Mouse (Mus musculus): Measurements from ENCODE around the gene Gga3. TPM values are rescaled to one million over a fixed set of nuclear protein-coding genes. Genes with fewer than 3 reads are reported as not detected.
A peak's percentile ranks its signal among the peaks of the same experiment; 100 is the strongest.

Gene Gga3
- polyA plus RNA-seq, 1 experiment from 2014 or later: 17.9 TPM

DNA sequence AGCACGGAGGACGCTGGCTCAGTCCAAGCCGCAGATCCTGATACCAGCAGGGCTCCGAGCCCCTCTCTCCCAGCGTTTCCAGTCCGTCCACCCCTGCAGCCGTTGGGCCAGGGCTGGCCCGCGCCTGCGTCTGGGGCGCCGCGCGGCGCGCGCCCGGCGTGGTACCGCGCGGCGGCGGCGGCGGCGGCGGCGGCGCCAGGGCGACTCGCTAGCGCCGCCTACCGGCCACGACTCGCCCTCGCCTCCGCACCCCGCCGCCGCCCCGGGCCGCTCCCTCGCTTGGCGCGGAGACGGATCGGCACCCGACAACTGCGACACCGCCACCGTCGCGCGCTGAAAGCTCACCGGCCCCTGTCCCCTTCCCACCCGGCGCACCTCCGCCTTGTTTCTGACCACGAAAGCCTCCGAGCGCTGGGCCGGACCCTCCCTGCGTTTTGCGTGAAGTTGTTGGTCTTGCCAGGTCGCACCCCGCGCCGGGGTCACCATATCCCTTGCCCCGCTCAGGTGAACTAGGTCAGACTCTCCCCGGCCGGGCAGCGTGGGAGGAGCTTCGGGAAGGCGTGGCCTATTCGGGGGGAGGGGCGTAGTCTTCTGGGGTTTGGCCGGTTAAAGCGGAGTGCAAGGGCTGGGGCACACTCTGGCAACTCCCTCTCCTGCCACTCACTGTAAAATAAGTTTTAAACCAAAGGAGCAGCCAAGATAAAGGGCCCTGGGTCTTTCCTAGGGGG is 8.7 kb upstream of the Gga3 start, which contains the start of gene Mif4gd:
TSS of gene Mif4gd (minus strand) at position 560 of the 728 bp plus-strand sequence.
- peaks cover 9% of the 10 kb centered on the region; the same call in 1 of the 2 replicates for H3K4me1 ChIP-seq (ENCODE audit: control insufficient read depth, insufficient read depth, low read length)
- DNase-seq (ENCODE audit: low spot score) (peak; percentile 86), ATAC-seq (ENCODE audit: low read depth) (peak; percentile 89)
- H3K4me3 ChIP-seq (ENCODE audit: low read depth, low read length): peak within 1 kb of the TSS; percentile 76
- peaks cover 32% of the 10 kb centered on the region for H3K36me3 ChIP-seq (ENCODE audit: control insufficient read depth, insufficient read depth, low read length)
- H3K4me2 ChIP-seq (ENCODE audit: low read depth, low read length): peak within 1 kb of the TSS; percentile 71
- peak within 1 kb of the TSS; percentile 75 for H3K9ac ChIP-seq (ENCODE audit: low read depth, low read length)
- no peaks in the 10 kb centered on the region for H3K9me3 ChIP-seq (ENCODE audit: control insufficient read depth, low read length)
- H3K27me3 ChIP-seq (replicated peaks; ENCODE audit: control insufficient read depth, insufficient read depth, low read length): no peaks in the 10 kb centered on the region
- WGBS: under 1% methylated on average over 48 of the region's 80 CpGs
- H3K27ac ChIP-seq (replicated peaks; ENCODE audit: low read depth, low read length): peak within 1 kb of the TSS; percentile 91

DNA sequence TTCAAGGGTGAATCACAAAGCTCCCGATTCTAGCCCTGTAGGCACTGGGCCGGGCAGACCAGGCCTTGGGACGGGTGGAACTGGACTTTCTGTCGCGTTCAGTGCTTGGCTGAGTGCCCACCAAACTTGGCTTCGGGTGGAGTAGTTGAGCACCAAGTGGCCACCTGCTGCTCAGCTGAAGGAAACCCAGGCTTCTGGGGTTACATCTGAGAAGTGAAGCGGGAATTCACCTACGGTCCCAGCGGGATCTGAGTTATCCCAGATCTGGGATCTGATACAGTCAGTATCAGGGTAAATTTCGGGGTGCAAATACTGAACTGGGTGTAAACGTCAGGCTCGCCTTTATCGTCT is 8.2 kb upstream of the Gga3 start:
- Histone ChIP-seq H3K27me3 (replicated peaks; ENCODE audit: control insufficient read depth, insufficient read depth, low read length) (no peaks in the 10 kb centered on the region), H3K4me1 (ENCODE audit: control insufficient read depth, insufficient read depth, low read length) (peaks cover 9% of the 10 kb centered on the region; the same call in 1 of the 2 replicates), H3K9ac (ENCODE audit: low read depth, low read length) (peak overlapping the region; percentile 75), H3K9me3 (ENCODE audit: control insufficient read depth, low read length) (no peaks in the 10 kb centered on the region), H3K4me3 (ENCODE audit: low read depth, low read length) (peak overlapping the region; percentile 76), H3K36me3 (ENCODE audit: control insufficient read depth, insufficient read depth, low read length) (peaks cover 32% of the 10 kb centered on the region), H3K27ac (replicated peaks; ENCODE audit: low read depth, low read length) (peak overlapping the region; percentile 91), H3K4me2 (ENCODE audit: low read depth, low read length) (peak overlapping the region; percentile 71)
- peak; percentile 26 for ATAC-seq (ENCODE audit: low read depth)
- peak; percentile 79 for DNase-seq (ENCODE audit: low spot score)
- WGBS: 2% methylated on average over 13 of the region's 13 CpGs

DNA sequence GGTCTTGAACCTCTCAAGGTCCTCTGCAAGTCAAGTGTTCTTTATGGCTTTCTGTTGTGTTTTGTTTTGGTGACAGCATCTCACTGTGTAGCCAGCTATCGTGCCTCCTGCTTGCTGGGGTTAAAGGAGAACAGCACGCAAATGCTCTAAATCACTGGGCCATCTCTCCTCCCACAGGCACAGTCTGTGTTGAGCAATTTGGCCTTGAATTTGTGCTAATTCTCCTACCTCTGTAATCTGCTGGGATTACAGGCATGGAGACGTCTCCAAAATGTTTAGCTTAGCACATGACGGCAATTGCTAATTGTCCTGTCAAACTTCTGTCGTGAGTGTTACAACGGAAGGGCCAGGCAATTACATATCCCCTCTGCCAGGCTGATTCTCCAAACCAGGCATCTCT is 7.3 kb upstream of the Gga3 start:
- no peak overlapping the region for H3K4me2 ChIP-seq (ENCODE audit: low read depth, low read length)
- WGBS: 63% methylated on average over 6 of the region's 6 CpGs
- peak overlapping the region; percentile 75 for H3K9ac ChIP-seq (ENCODE audit: low read depth, low read length)
- peaks cover 9% of the 10 kb centered on the region; the same call in 1 of the 2 replicates for H3K4me1 ChIP-seq (ENCODE audit: control insufficient read depth, insufficient read depth, low read length)
- H3K9me3 ChIP-seq (ENCODE audit: control insufficient read depth, low read length): no peaks in the 10 kb centered on the region
- no peaks in the 10 kb centered on the region for H3K27me3 ChIP-seq (replicated peaks; ENCODE audit: control insufficient read depth, insufficient read depth, low read length)
- no peak for ATAC-seq (ENCODE audit: low read depth)
- peaks cover 38% of the 10 kb centered on the region for H3K36me3 ChIP-seq (ENCODE audit: control insufficient read depth, insufficient read depth, low read length)
- no peak overlapping the region for H3K4me3 ChIP-seq (ENCODE audit: low read depth, low read length)
- no peak for DNase-seq (ENCODE audit: low spot score)
- H3K27ac ChIP-seq (replicated peaks; ENCODE audit: low read depth, low read length): no peak overlapping the region

DNA sequence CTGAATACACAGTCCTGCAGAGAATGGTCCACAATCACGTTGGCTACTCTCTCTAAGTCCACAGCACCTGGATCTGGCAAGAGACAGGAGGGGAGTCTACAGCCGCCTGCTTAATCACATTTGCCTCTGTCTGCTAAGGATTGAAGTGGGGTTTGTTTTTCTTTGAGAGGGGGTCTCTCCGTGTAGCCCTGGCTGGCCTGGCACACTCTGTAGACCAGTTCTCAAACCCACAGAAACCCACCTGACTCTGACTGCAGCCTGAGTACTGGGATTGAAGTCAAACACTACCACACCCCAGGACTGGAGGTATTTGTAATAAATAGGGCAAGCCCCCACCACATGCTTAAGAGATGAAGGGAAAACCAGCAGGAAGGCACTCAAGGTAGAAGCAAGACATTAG is 5.7 kb upstream of the Gga3 start:
- no peaks in the 10 kb centered on the region for H3K9me3 ChIP-seq (ENCODE audit: control insufficient read depth, low read length)
- peaks cover 47% of the 10 kb centered on the region for H3K36me3 ChIP-seq (ENCODE audit: control insufficient read depth, insufficient read depth, low read length)
- WGBS: 75% methylated on average over 3 of the region's 3 CpGs
- H3K27ac ChIP-seq (replicated peaks; ENCODE audit: low read depth, low read length): no peak overlapping the region
- H3K27me3 ChIP-seq (replicated peaks; ENCODE audit: control insufficient read depth, insufficient read depth, low read length): no peaks in the 10 kb centered on the region
- no peak for ATAC-seq (ENCODE audit: low read depth)
- peaks cover 16% of the 10 kb centered on the region; the same call in 1 of the 2 replicates for H3K4me1 ChIP-seq (ENCODE audit: control insufficient read depth, insufficient read depth, low read length)
- no peak overlapping the region for H3K4me2 ChIP-seq (ENCODE audit: low read depth, low read length)
- H3K4me3 ChIP-seq (ENCODE audit: low read depth, low read length): no peak overlapping the region
- H3K9ac ChIP-seq (ENCODE audit: low read depth, low read length): no peak overlapping the region
- no peak for DNase-seq (ENCODE audit: low spot score)

DNA sequence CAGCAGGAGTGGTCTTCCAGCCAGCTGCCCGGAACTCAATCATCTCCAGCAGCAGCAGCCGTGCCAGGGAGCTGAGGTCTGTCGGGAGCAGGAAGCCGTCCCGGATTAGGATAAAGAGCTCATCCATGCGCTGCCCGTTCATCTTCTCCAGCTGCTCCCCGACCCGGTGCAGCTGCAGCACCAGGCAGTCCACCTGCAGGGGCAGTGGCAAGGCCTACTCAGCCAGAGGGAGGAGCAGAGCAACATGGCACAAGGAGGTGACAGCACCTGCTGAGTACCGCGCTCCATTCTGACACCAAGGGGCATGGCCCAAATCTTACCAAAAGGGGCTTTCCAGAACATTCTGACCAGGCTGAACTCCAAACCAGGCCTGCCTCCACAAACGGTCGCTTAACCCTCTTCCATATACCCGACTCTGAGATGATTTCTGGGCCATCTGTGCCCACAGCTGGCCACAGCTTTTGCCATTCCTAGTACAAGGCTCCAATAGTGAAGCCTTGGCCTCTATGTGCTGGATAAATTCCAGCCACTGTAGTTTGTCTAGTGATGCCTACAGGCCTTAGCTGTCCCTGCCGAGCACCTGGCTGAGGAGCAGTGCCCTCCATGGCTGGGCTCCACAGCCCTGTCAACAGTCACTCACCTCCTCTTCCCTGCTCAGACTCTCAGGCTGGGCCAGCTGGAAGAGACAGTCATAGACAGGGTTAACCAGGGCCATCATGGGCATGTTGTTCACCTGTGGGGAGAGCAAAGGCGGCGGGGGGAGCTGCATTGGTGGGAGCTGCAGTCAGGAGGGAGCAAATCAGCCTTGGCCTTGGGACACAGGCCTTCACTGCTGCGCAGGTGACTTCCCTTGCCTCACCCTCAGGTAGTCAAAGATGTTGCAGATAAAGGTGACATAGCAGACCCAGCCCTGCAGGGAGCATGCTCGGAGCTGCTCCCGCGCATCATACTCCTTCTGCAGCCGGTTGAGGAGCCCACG is 4.9 kb upstream of the Gga3 start:
- no peak for ATAC-seq (ENCODE audit: low read depth)
- WGBS: 77% methylated on average over 19 of the region's 23 CpGs
- H3K9me3 ChIP-seq (ENCODE audit: control insufficient read depth, low read length): no peaks in the 10 kb centered on the region

DNA sequence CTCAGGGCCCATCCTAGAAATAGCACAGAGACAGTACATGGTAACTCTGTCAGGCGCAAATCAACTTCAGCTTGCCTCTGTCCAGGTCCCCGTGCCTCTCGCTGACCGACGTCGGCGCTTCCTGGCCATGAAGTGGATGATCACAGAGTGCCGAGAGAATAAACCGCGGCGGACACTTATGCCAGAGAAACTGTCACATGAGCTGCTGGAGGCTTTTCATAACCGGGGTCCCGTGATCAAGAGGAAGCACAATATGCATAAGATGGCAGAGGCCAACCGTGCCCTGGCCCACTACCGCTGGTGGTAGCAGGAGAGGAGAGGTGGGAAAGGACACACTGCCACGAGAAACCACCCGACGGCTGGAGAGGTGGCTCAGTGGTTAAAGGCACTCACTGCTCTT is 2.9 kb upstream of the Gga3 start:
- H3K36me3 ChIP-seq (ENCODE audit: control insufficient read depth, insufficient read depth, low read length): peaks cover 47% of the 10 kb centered on the region
- DNase-seq (ENCODE audit: low spot score): no peak

More for the DNA sequence above, 4.9 kb upstream of the Gga3 start:
- DNase-seq (ENCODE audit: low spot score): no peak
- no peaks in the 10 kb centered on the region for H3K27me3 ChIP-seq (replicated peaks; ENCODE audit: control insufficient read depth, insufficient read depth, low read length)
- no peak overlapping the region for H3K9ac ChIP-seq (ENCODE audit: low read depth, low read length)
- H3K4me2 ChIP-seq (ENCODE audit: low read depth, low read length): no peak overlapping the region
- H3K4me1 ChIP-seq (ENCODE audit: control insufficient read depth, insufficient read depth, low read length): peaks cover 14% of the 10 kb centered on the region; the same call in 1 of the 2 replicates
- H3K27ac ChIP-seq (replicated peaks; ENCODE audit: low read depth, low read length): no peak overlapping the region
- no peak overlapping the region for H3K4me3 ChIP-seq (ENCODE audit: low read depth, low read length)
- H3K36me3 ChIP-seq (ENCODE audit: control insufficient read depth, insufficient read depth, low read length): peaks cover 47% of the 10 kb centered on the region

DNA sequence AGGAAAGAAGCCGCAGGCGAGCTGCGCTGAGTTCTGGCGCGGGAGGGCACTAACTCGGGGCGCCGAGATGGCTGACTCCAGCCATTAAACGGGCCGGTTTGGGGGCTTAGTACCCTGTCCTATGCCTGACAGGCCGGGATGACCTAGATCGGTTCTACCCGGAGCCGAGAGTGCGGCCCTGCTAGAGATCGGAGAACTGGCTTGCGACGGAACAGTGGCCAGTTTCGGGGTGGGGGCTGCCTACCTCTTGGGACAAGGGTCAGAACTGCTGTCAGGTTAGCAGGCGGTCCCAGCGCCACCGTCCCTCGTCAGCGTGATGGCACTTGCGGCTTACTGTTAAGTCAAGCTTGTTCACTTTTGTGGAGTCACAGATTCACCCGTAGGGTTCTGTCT is 449 bp upstream of the Gga3 start:
- Histone ChIP-seq H3K27ac (replicated peaks; ENCODE audit: low read depth, low read length) (peak overlapping the region; percentile 90), H3K27me3 (replicated peaks; ENCODE audit: control insufficient read depth, insufficient read depth, low read length) (no peaks in the 10 kb centered on the region), H3K36me3 (ENCODE audit: control insufficient read depth, insufficient read depth, low read length) (peaks cover 42% of the 10 kb centered on the region), H3K4me3 (ENCODE audit: low read depth, low read length) (peak overlapping the region; percentile 98), H3K4me1 (ENCODE audit: control insufficient read depth, insufficient read depth, low read length) (peaks cover 17% of the 10 kb centered on the region), H3K4me2 (ENCODE audit: low read depth, low read length) (peak overlapping the region; percentile 88), H3K9ac (ENCODE audit: low read depth, low read length) (peak overlapping the region; percentile 97), H3K9me3 (ENCODE audit: control insufficient read depth, low read length) (no peaks in the 10 kb centered on the region)
- ATAC-seq (ENCODE audit: low read depth): peak; percentile 12; the same call in 1 of the 2 replicates
- no peak for DNase-seq (ENCODE audit: low spot score)
- WGBS: 0% methylated on average over 23 of the region's 26 CpGs

More for the DNA sequence above, 2.9 kb upstream of the Gga3 start:
- H3K4me3 ChIP-seq (ENCODE audit: low read depth, low read length): no peak overlapping the region
- no peak for ATAC-seq (ENCODE audit: low read depth)
- H3K27me3 ChIP-seq (replicated peaks; ENCODE audit: control insufficient read depth, insufficient read depth, low read length): no peaks in the 10 kb centered on the region
- H3K4me2 ChIP-seq (ENCODE audit: low read depth, low read length): no peak overlapping the region
- no peak overlapping the region for H3K9ac ChIP-seq (ENCODE audit: low read depth, low read length)
- WGBS: 96% methylated on average over 18 of the region's 18 CpGs
- peaks cover 19% of the 10 kb centered on the region for H3K4me1 ChIP-seq (ENCODE audit: control insufficient read depth, insufficient read depth, low read length)
- no peak overlapping the region for H3K27ac ChIP-seq (replicated peaks; ENCODE audit: low read depth, low read length)
- no peaks in the 10 kb centered on the region for H3K9me3 ChIP-seq (ENCODE audit: control insufficient read depth, low read length)

DNA sequence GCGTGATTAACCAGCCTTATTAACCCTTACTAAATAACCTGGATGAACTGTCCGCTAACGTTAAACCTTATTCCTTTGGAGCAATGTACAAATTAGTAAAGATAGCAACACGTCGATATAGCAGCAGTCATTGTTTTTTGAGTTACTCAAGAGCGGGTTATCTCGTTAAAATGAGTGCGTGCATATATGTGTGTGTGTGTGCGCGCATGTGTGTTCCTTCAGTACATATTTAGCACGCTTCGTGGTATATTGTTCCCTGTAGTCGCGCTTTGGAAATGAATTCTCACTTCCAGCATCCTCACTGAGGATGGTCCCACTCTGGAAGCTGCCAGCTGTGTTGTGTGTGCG is 749 bp downstream of the Gga3 start:
- ATAC-seq (ENCODE audit: low read depth): no peak
- 5% methylated on average over 15 of the region's 15 CpGs for WGBS
- Histone ChIP-seq H3K4me1 (ENCODE audit: control insufficient read depth, insufficient read depth, low read length) (peaks cover 17% of the 10 kb centered on the region), H3K9me3 (ENCODE audit: control insufficient read depth, low read length) (no peaks in the 10 kb centered on the region), H3K36me3 (ENCODE audit: control insufficient read depth, insufficient read depth, low read length) (peaks cover 38% of the 10 kb centered on the region), H3K27ac (replicated peaks; ENCODE audit: low read depth, low read length) (peak overlapping the region; percentile 90), H3K9ac (ENCODE audit: low read depth, low read length) (peak overlapping the region; percentile 97), H3K27me3 (replicated peaks; ENCODE audit: control insufficient read depth, insufficient read depth, low read length) (no peaks in the 10 kb centered on the region), H3K4me2 (ENCODE audit: low read depth, low read length) (peak overlapping the region; percentile 88), H3K4me3 (ENCODE audit: low read depth, low read length) (peak overlapping the region; percentile 98)
- no peak for DNase-seq (ENCODE audit: low spot score)

Measured in embryonic facial prominence, embryonic 14.5 days (tissue).